Mouse (Mus musculus) layer of hippocampus, postnatal 36 days (tissue): ENCODE data around the gene Slc8a3. TPM values are rescaled to one million over a fixed set of nuclear protein-coding genes. Genes with fewer than 3 reads are reported as not detected.
A peak's percentile ranks its signal among the peaks of the same experiment; 100 is the strongest.

Experiments
- DNase-seq, 2 experiments: peaks; one replicate each; pipeline ENCODE4 v3.0.0; 2022
- total RNA-seq, 2 experiments: library from RNA; stranded (reverse); gene quantifications; 2 replicates each; pipeline ENCODE4 v1.2.3; 2021

The Slc8a3 gene
- total RNA-seq, 2 experiments from 2014 or later: 9.9 to 10.8 TPM

- DNase-seq: no peak
These were observed 95.8 kb downstream of the Slc8a3 start for GRCm38 (mm10) chr12:81237158-81237557.

GRCm38 (mm10) chr12:81235456-81236330, 97.3 kb downstream of the Slc8a3 start:
- DNase-seq: no peak

GRCm38 (mm10) chr12:81233746-81234380, 99.1 kb downstream of the Slc8a3 start:
- no peak for DNase-seq

GRCm38 (mm10) chr12:81227767-81228460, 105.1 kb downstream of the Slc8a3 start:
- DNase-seq: peak; percentile 35 to 52

GRCm38 (mm10) chr12:81226590-81226989, 106.4 kb downstream of the Slc8a3 start:
- no peak for DNase-seq

- no peak for DNase-seq
These were observed 106.9 kb downstream of the Slc8a3 start for GRCm38 (mm10) chr12:81225966-81226577.

GRCm38 (mm10) chr12:81224843-81225242, 108.1 kb downstream of the Slc8a3 start:
- no peak for DNase-seq

- no peak for DNase-seq
These were observed 109.7 kb downstream of the Slc8a3 start for GRCm38 (mm10) chr12:81223276-81223675.

- no peak for DNase-seq
These were observed 113.6 kb downstream of the Slc8a3 start for GRCm38 (mm10) chr12:81219339-81219738.

GRCm38 (mm10) chr12:81208559-81208958, 124.4 kb downstream of the Slc8a3 start:
- no peak for DNase-seq

- DNase-seq: no peak
These were observed 127.1 kb downstream of the Slc8a3 start for GRCm38 (mm10) chr12:81205619-81206560.

- no peak for DNase-seq
These were observed 129.8 kb downstream of the Slc8a3 start for GRCm38 (mm10) chr12:81203226-81203625.

- DNase-seq: peak; percentile 65 to 70
These were observed 133.6 kb downstream of the Slc8a3 start for GRCm38 (mm10) chr12:81199280-81199955.

- DNase-seq: no peak
These were observed 135.4 kb downstream of the Slc8a3 start for GRCm38 (mm10) chr12:81197468-81198075.

GRCm38 (mm10) chr12:81193968-81194367, 139.0 kb downstream of the Slc8a3 start:
- DNase-seq: no peak

- no peak for DNase-seq
These were observed 143.3 kb downstream of the Slc8a3 start for GRCm38 (mm10) chr12:81189636-81190035.

- no peak for DNase-seq
These were observed 144.0 kb downstream of the Slc8a3 start for GRCm38 (mm10) chr12:81188996-81189395.

- DNase-seq: no peak
These were observed 144.6 kb downstream of the Slc8a3 start for GRCm38 (mm10) chr12:81188423-81188822.

GRCm38 (mm10) chr12:81186668-81187067, 146.3 kb downstream of the Slc8a3 start:
- no peak for DNase-seq

- no peak for DNase-seq
These were observed 146.9 kb downstream of the Slc8a3 start for GRCm38 (mm10) chr12:81186081-81186480.
